Mouse (Mus musculus) spleen, adult 2 months (tissue): Measurements from ENCODE around the gene Pphln1.

ENCODE experiments used
- CTCF ChIP-seq: fragments of 200-500 bp; IDR thresholded peaks from 2 replicates; pipeline ENCODE4 v1.5.1; 2011; ENCODE audit warnings: mild to moderate bottlenecking, inconsistent platforms; ENCODE audit not compliant: insufficient read depth, insufficient read length, insufficient replicate concordance; ENCODE audit errors: extremely low read depth
- POLR2A ChIP-seq: fragments of 200-500 bp; IDR thresholded peaks from 2 replicates; pipeline ENCODE4 v1.6.1; 2011; ENCODE audit warnings: low read depth, low read length, inconsistent platforms

- no peak for TF ChIP-seq CTCF
- no peak for TF ChIP-seq POLR2A
These were observed 131.9 kb downstream of the Pphln1 start for GRCm38 (mm10) chr15:93529831-93530702.
